Mouse (Mus musculus) adrenal gland, postnatal 14 days (tissue): ENCODE measurements around the gene Syt16. TPM values are rescaled to one million over a fixed set of nuclear protein-coding genes. Genes with fewer than 3 reads are reported as not detected.

ENCODE experiments used
- DNase-seq: peaks from one replicate; pipeline ENCODE4 v3.0.0; 2021; ENCODE audit warnings: mixed read lengths
- long read RNA-seq, 2 experiments: library from polyadenylated mRNA; stranded (forward); transcript quantifications; one replicate each; pipeline ENCODE4 v2.0.0; 2021
- total RNA-seq: library from RNA; stranded (reverse); gene quantifications from 2 replicates; pipeline ENCODE4 v1.2.3, GENCODE M21; 2021

The Syt16 gene
- total RNA-seq = 0.78 and 0.90 TPM in 2 replicates
- long read RNA-seq, experiment 1 = 0 reads
- long read RNA-seq, experiment 2, partial matches to known transcripts = 0 of 3 reads
- long read RNA-seq, experiment 2, other reads (novel, unspliced or antisense) = 2 of 3 reads

GRCm38 (mm10) chr12:73997297-73998127 is at the start of gene Syt16:
TSS of gene Syt16 (plus strand) at chr12:73997661.
- peak; percentile 9 for DNase-seq

- DNase-seq = no peak
Measured at GRCm38 (mm10) chr12:73948415-73948814, 49.0 kb upstream of the Syt16 start.

- DNase-seq = peak; percentile 69
Measured at GRCm38 (mm10) chr12:73949318-73950058, 48.0 kb upstream of the Syt16 start.

- DNase-seq = peak; percentile 52
Measured at GRCm38 (mm10) chr12:73952879-73953278, 44.6 kb upstream of the Syt16 start.

- no peak for DNase-seq
Measured at GRCm38 (mm10) chr12:73953420-73954186, 43.9 kb upstream of the Syt16 start.

- DNase-seq = no peak
Measured at GRCm38 (mm10) chr12:73954785-73955184, 42.7 kb upstream of the Syt16 start.

GRCm38 (mm10) chr12:73957676-73958075 is 39.8 kb upstream of the Syt16 start:
- DNase-seq = no peak

- DNase-seq = no peak
Measured at GRCm38 (mm10) chr12:73958830-73959229, 38.6 kb upstream of the Syt16 start.

- peak; percentile 97 for DNase-seq
Measured at GRCm38 (mm10) chr12:73964291-73965281, 32.9 kb upstream of the Syt16 start, which contains the start of gene Snapc1. TSS of gene Snapc1 (plus strand) at chr12:73964481.

- no peak for DNase-seq
Measured at GRCm38 (mm10) chr12:73969142-73969541, 28.3 kb upstream of the Syt16 start.

GRCm38 (mm10) chr12:73974584-73974983 is 22.9 kb upstream of the Syt16 start:
- DNase-seq = no peak

GRCm38 (mm10) chr12:73978144-73978543 is 19.3 kb upstream of the Syt16 start:
- no peak for DNase-seq

- DNase-seq = no peak
Measured at GRCm38 (mm10) chr12:73979667-73980066, 17.8 kb upstream of the Syt16 start.

GRCm38 (mm10) chr12:73982533-73982932 is 14.9 kb upstream of the Syt16 start:
- peak; percentile 60 for DNase-seq

- no peak for DNase-seq
Measured at GRCm38 (mm10) chr12:73986299-73986698, 11.2 kb upstream of the Syt16 start.

- no peak for DNase-seq
Measured at GRCm38 (mm10) chr12:73988393-73989008, 9.0 kb upstream of the Syt16 start.

- peak; percentile 71 for DNase-seq
Measured at GRCm38 (mm10) chr12:73989594-73989993, 7.9 kb upstream of the Syt16 start.

GRCm38 (mm10) chr12:73996906-73997296 is 560 bp upstream of the Syt16 start:
- no peak for DNase-seq

GRCm38 (mm10) chr12:73998128-73998456 is 631 bp downstream of the Syt16 start:
- DNase-seq = no peak

- no peak for DNase-seq
Measured at GRCm38 (mm10) chr12:74002449-74002848, 5.0 kb downstream of the Syt16 start.

GRCm38 (mm10) chr12:74009448-74009911 is 12.0 kb downstream of the Syt16 start:
- peak; percentile 27 for DNase-seq
